ENCODE assay signal across 20 mouse cellular contexts in genomic region chr17:12925703-12926180, GRCm38 (mm10). TPM values are rescaled to one million over a fixed set of nuclear protein-coding genes. Genes with fewer than 3 reads are reported as not detected.
DNase-seq lines count a peak whose midpoint lies in the region; ATAC-seq and TF ChIP-seq lines count a peak whose summit lies in the region.
"Had no signal": no experiment of that assay in that cellular context is flagged by ENCODE, and none has a peak within 500 bp of the region (broad histone marks: within the 10 kb centered on the region; RNA-seq: fewer than 3 reads in every experiment).

No protein-coding gene starts in this region.

- H3K27me3 ChIP-seq in lung, embryonic 14.5 days (ENCODE audit: insufficient read depth, low read length): no peaks in the 10 kb centered on the region
- no peaks in the 10 kb centered on the region for H3K27me3 ChIP-seq in lung, postnatal 0 days (replicated peaks; ENCODE audit: insufficient read depth, low read length)
- no peaks in the 10 kb centered on the region for H3K27me3 ChIP-seq in liver, embryonic 12.5 days (replicated peaks)
- H3K27me3 ChIP-seq in liver, postnatal 0 days (ENCODE audit: insufficient read depth, low read length): no peaks in the 10 kb centered on the region
- H3K27me3 ChIP-seq: embryonic facial prominence, embryonic 13.5 days; forebrain, embryonic 12.5 days; heart, embryonic 13.5 days had no signal

- H3K4me2 ChIP-seq in lung, embryonic 14.5 days: no peak overlapping the region
- no peak overlapping the region for H3K4me2 ChIP-seq in lung, postnatal 0 days (replicated peaks; ENCODE audit: low read depth, low read length)
- H3K4me2 ChIP-seq in liver, embryonic 12.5 days: no peak overlapping the region
- no peak overlapping the region for H3K4me2 ChIP-seq in liver, postnatal 0 days (ENCODE audit: low read depth, low read length)
- H3K4me2 ChIP-seq: embryonic facial prominence, embryonic 13.5 days; forebrain, embryonic 12.5 days; heart, embryonic 13.5 days had no signal

- H3K9ac ChIP-seq in lung, embryonic 14.5 days: no peak overlapping the region
- H3K9ac ChIP-seq in lung, postnatal 0 days (replicated peaks; ENCODE audit: low read depth): no peak overlapping the region
- H3K9ac ChIP-seq in liver, embryonic 12.5 days: no peak overlapping the region
- no peak overlapping the region for H3K9ac ChIP-seq in liver, postnatal 0 days (replicated peaks)
- H3K9ac ChIP-seq: embryonic facial prominence, embryonic 13.5 days; forebrain, embryonic 12.5 days; heart, embryonic 13.5 days had no signal

- H3K4me1 ChIP-seq in lung, embryonic 14.5 days (ENCODE audit: insufficient read depth): no peaks in the 10 kb centered on the region
- no peaks in the 10 kb centered on the region for H3K4me1 ChIP-seq in lung, postnatal 0 days (ENCODE audit: insufficient read depth, low read depth, low read length)
- H3K4me1 ChIP-seq in brown adipose tissue, adult 24 weeks (ENCODE audit: control insufficient read depth, insufficient read depth, insufficient read length, low read length): no peaks in the 10 kb centered on the region; the same call in 1 of the 2 replicates
- H3K4me1 ChIP-seq in liver, embryonic 12.5 days: peaks cover 5% of the 10 kb centered on the region; the same call in 1 of the 2 replicates
- H3K4me1 ChIP-seq in liver, postnatal 0 days (ENCODE audit: insufficient read depth): no peaks in the 10 kb centered on the region; the same call in 1 of the 2 replicates
- H3K4me1 ChIP-seq: embryonic facial prominence, embryonic 13.5 days; forebrain, embryonic 12.5 days; heart, embryonic 13.5 days had no signal

- no peaks in the 10 kb centered on the region for H3K9me3 ChIP-seq in lung, embryonic 14.5 days (ENCODE audit: low read depth, low read length)
- no peaks in the 10 kb centered on the region for H3K9me3 ChIP-seq in lung, postnatal 0 days (ENCODE audit: low read length)
- H3K9me3 ChIP-seq in liver, embryonic 12.5 days (replicated peaks): no peaks in the 10 kb centered on the region
- H3K9me3 ChIP-seq in liver, postnatal 0 days (ENCODE audit: low read length): no peaks in the 10 kb centered on the region
- H3K9me3 ChIP-seq: embryonic facial prominence, embryonic 13.5 days; forebrain, embryonic 12.5 days; G1E; heart, embryonic 13.5 days had no signal

- no peak for ATAC-seq in lung, embryonic 14.5 days (ENCODE audit: insufficient read depth)
- ATAC-seq in lung, postnatal 0 days: no peak
- ATAC-seq in liver, embryonic 12.5 days: no peak
- no peak for ATAC-seq in liver, postnatal 0 days
- ATAC-seq: forebrain, embryonic 16.5 days had no signal

- no peak overlapping the region for H3K27ac ChIP-seq in lung, embryonic 14.5 days (ENCODE audit: low read depth)
- no peak overlapping the region for H3K27ac ChIP-seq in lung, postnatal 0 days (ENCODE audit: low read length)
- 0 out of 2 replicates have a peak overlapping the region, but pooled peaks have one; percentile 11 for H3K27ac ChIP-seq in brown adipose tissue, adult 24 weeks (replicated peaks; ENCODE audit: low read depth, low read length)
- 0 out of 2 replicates have a peak overlapping the region, but pooled peaks have one; percentile 28 for H3K27ac ChIP-seq in liver, embryonic 12.5 days
- H3K27ac ChIP-seq in liver, postnatal 0 days (ENCODE audit: low read depth): peak overlapping the region; percentile 82
- H3K27ac ChIP-seq: embryonic facial prominence, embryonic 13.5 days; forebrain, embryonic 12.5 days; heart, embryonic 13.5 days had no signal

- DNase-seq in lung, embryonic 14.5 days: peak; percentile 8
- no peak for DNase-seq in lung, postnatal 0 days (ENCODE audit: low spot score)
- DNase-seq in liver, postnatal 0 days: no peak
- no peak for DNase-seq in kidney, postnatal 36 days
- no peak for DNase-seq in ovary, adult 18-20 months (ENCODE audit: low spot score)
- DNase-seq in adrenal gland, adult 18-20 months (ENCODE audit: low spot score in 2 of 2): no peak
- DNase-seq: cerebellum, adult 18-20 months; cerebellum, adult 9-11 months; cerebellum, postnatal 36 days; gastrocnemius, postnatal 25 days; heart, postnatal 36 days had no signal

- 86% methylated on average over 8 of the region's 8 CpGs for WGBS in lung, embryonic 14.5 days
- WGBS in lung, postnatal 0 days: 83% methylated on average over 8 of the region's 8 CpGs
- 81% methylated on average over 8 of the region's 8 CpGs for WGBS in liver, embryonic 12.5 days (ENCODE audit: insufficient replicate concordance)
- WGBS in liver, postnatal 0 days (ENCODE audit: insufficient replicate concordance): 86% methylated on average over 8 of the region's 8 CpGs

- no peak for TF ChIP-seq CTCF in lung, embryonic 14.5 days (IDR thresholded peaks at IDR 0.05; ENCODE audit: low read depth)
- no peak for TF ChIP-seq CTCF in lung, postnatal 0 days (IDR thresholded peaks at IDR 0.05)
- TF ChIP-seq CTCF in liver, postnatal 0 days (IDR thresholded peaks at IDR 0.05; ENCODE audit: low read depth): no peak

- no peak overlapping the region for H3K4me3 ChIP-seq in lung, embryonic 14.5 days (ENCODE audit: low read depth, low read length)
- H3K4me3 ChIP-seq in lung, postnatal 0 days (ENCODE audit: low read depth, low read length): no peak overlapping the region
- H3K4me3 ChIP-seq in brown adipose tissue, adult 24 weeks (ENCODE audit: insufficient read depth, low read depth, low read length): no peak overlapping the region
- H3K4me3 ChIP-seq in liver, embryonic 12.5 days: no peak overlapping the region
- no peak overlapping the region for H3K4me3 ChIP-seq in liver, postnatal 0 days (ENCODE audit: low read depth, low read length)
- H3K4me3 ChIP-seq: embryonic facial prominence, embryonic 13.5 days; forebrain, embryonic 12.5 days; heart, embryonic 13.5 days had no signal

- peaks cover 63% of the 10 kb centered on the region for H3K36me3 ChIP-seq in lung, embryonic 14.5 days (ENCODE audit: insufficient read depth)
- H3K36me3 ChIP-seq in lung, postnatal 0 days (ENCODE audit: insufficient read depth, low read length): peaks cover 21% of the 10 kb centered on the region
- peaks cover 64% of the 10 kb centered on the region for H3K36me3 ChIP-seq in liver, embryonic 12.5 days
- peaks cover 47% of the 10 kb centered on the region for H3K36me3 ChIP-seq in liver, postnatal 0 days (replicated peaks; ENCODE audit: insufficient read depth, low read length)

- TF ChIP-seq EP300 in lung, postnatal 0 days (IDR thresholded peaks at IDR 0.05): no peak
- no peak for TF ChIP-seq EP300 in liver, postnatal 0 days (IDR thresholded peaks at IDR 0.05; ENCODE audit: low read depth)

RNA-seq across cellular contexts. Expression of gene Mrpl18, which starts 9.6 kb away (rescaled TPM):
- 150 and 151 TPM in 2 replicates for polyA plus RNA-seq in lung, embryonic 14.5 days (2014; fragmentation: Nextera tagmentation; extraction: Ambion mirVana)
- 70.2 and 72.9 TPM in 2 replicates for polyA plus RNA-seq in lung, postnatal 0 days (2015; fragmentation: Nextera tagmentation; extraction: Ambion mirVana)
- 135 and 149 TPM in 2 replicates for polyA plus RNA-seq in brown adipose tissue, adult 24 weeks (2012; ENCODE audit: insufficient read depth, insufficient read length, missing spikeins)
- polyA plus RNA-seq in liver, embryonic 12.5 days (2016; fragmentation: Nextera tagmentation; extraction: Ambion mirVana): 189 and 194 TPM in 2 replicates
- polyA plus RNA-seq in liver, postnatal 0 days (2015; fragmentation: Nextera tagmentation; extraction: Ambion mirVana): 72.2 and 81.0 TPM in 2 replicates
- total RNA-seq in adrenal gland, adult 18-20 months (2021): 10 to 100 TPM; 69.9 to 72.7 TPM

RNA-seq across cellular contexts. Expression of gene Tcp1, which starts 10.2 kb away (rescaled TPM):
- 469 and 508 TPM in 2 replicates for polyA plus RNA-seq in lung, embryonic 14.5 days (2014; fragmentation: Nextera tagmentation; extraction: Ambion mirVana)
- polyA plus RNA-seq in lung, postnatal 0 days (2015; fragmentation: Nextera tagmentation; extraction: Ambion mirVana): 155 and 174 TPM in 2 replicates
- polyA plus RNA-seq in brown adipose tissue, adult 24 weeks (2012; ENCODE audit: insufficient read depth, insufficient read length, missing spikeins): 154 and 194 TPM in 2 replicates
- 404 and 413 TPM in 2 replicates for polyA plus RNA-seq in liver, embryonic 12.5 days (2016; fragmentation: Nextera tagmentation; extraction: Ambion mirVana)
- 136 TPM in 2 replicates for polyA plus RNA-seq in liver, postnatal 0 days (2015; fragmentation: Nextera tagmentation; extraction: Ambion mirVana)
- total RNA-seq in adrenal gland, adult 18-20 months (2021): 100 to 1,000 TPM; 233 to 235 TPM

RNA-seq across cellular contexts. Expression of gene Acat3, which starts 14.7 kb away (rescaled TPM):
- polyA plus RNA-seq in lung, embryonic 14.5 days (2014; fragmentation: Nextera tagmentation; extraction: Ambion mirVana): 0.67 and 0.69 TPM in 2 replicates
- polyA plus RNA-seq in lung, postnatal 0 days (2015; fragmentation: Nextera tagmentation; extraction: Ambion mirVana): 0.21 and 0.39 TPM in 2 replicates
- 1.9 TPM in 1 of 2 replicates, not detected in the other for polyA plus RNA-seq in brown adipose tissue, adult 24 weeks (2012; ENCODE audit: insufficient read depth, insufficient read length, missing spikeins)
- polyA plus RNA-seq in liver, embryonic 12.5 days (2016; fragmentation: Nextera tagmentation; extraction: Ambion mirVana): 1.2 and 1.4 TPM in 2 replicates
- polyA plus RNA-seq in liver, postnatal 0 days (2015; fragmentation: Nextera tagmentation; extraction: Ambion mirVana): 38.4 and 38.8 TPM in 2 replicates
- 1 to 10 TPM in 1 of 2 experiments, under 1 TPM in 1; 0.86 to 1.4 TPM for total RNA-seq in adrenal gland, adult 18-20 months (2021)
- total RNA-seq: gastrocnemius, adult 18-20 months; gastrocnemius, postnatal 25 days had no signal
- polyA plus RNA-seq: heart, postnatal 0 days had no signal

RNA-seq across cellular contexts. Expression of gene Pnldc1, which starts 15.7 kb away (rescaled TPM):
- polyA plus RNA-seq in lung, embryonic 14.5 days (2014; fragmentation: Nextera tagmentation; extraction: Ambion mirVana): 1.4 and 2.0 TPM in 2 replicates
- polyA plus RNA-seq in lung, postnatal 0 days (2015; fragmentation: Nextera tagmentation; extraction: Ambion mirVana): 0.51 and 0.75 TPM in 2 replicates
- 67.4 and 78.9 TPM in 2 replicates for polyA plus RNA-seq in brown adipose tissue, adult 24 weeks (2012; ENCODE audit: insufficient read depth, insufficient read length, missing spikeins)
- polyA plus RNA-seq in liver, embryonic 12.5 days (2016; fragmentation: Nextera tagmentation; extraction: Ambion mirVana): 0.72 and 1.5 TPM in 2 replicates
- 0.47 and 0.95 TPM in 2 replicates for polyA plus RNA-seq in liver, postnatal 0 days (2015; fragmentation: Nextera tagmentation; extraction: Ambion mirVana)
- 1 to 10 TPM; 3.3 to 5.5 TPM for total RNA-seq in adrenal gland, adult 18-20 months (2021)
- polyA plus RNA-seq: G1E had no signal

RNA-seq across cellular contexts. Expression of gene Acat2, which starts 34.8 kb away (rescaled TPM):
- polyA plus RNA-seq in lung, embryonic 14.5 days (2014; fragmentation: Nextera tagmentation; extraction: Ambion mirVana): 93.7 and 98.2 TPM in 2 replicates
- polyA plus RNA-seq in lung, postnatal 0 days (2015; fragmentation: Nextera tagmentation; extraction: Ambion mirVana): 42.8 and 46.0 TPM in 2 replicates
- polyA plus RNA-seq in brown adipose tissue, adult 24 weeks (2012; ENCODE audit: insufficient read depth, insufficient read length, missing spikeins): 236 TPM in 2 replicates
- 99.2 and 103 TPM in 2 replicates for polyA plus RNA-seq in liver, embryonic 12.5 days (2016; fragmentation: Nextera tagmentation; extraction: Ambion mirVana)
- polyA plus RNA-seq in liver, postnatal 0 days (2015; fragmentation: Nextera tagmentation; extraction: Ambion mirVana): 36.4 and 39.1 TPM in 2 replicates
- 100 to 1,000 TPM in 1 of 2 experiments, 10 to 100 TPM in 1; 78.2 to 190 TPM for total RNA-seq in adrenal gland, adult 18-20 months (2021)

Comparison
In these comparisons a context has a peak if more than half of its experiments do, and no peak if none do; other contexts are left out.
1. RNA of gene Acat3, which starts 14.7 kb away (polyA plus RNA-seq): 38.4 to 38.8 TPM in liver, postnatal 0 days; 1.2 to 1.4 TPM in liver, embryonic 12.5 days, 0.67 to 0.69 TPM in lung, embryonic 14.5 days, 0.21 to 0.39 TPM in lung, postnatal 0 days and 1.9 TPM in brown adipose tissue, adult 24 weeks; every median in the first group is over 10 times any median in the second.
2. H3K27ac ChIP-seq: peak in brown adipose tissue, adult 24 weeks (single experiment), liver, embryonic 12.5 days (single experiment) and liver, postnatal 0 days (single experiment); none in lung, embryonic 14.5 days (single experiment) and lung, postnatal 0 days (single experiment).